Mouse (Mus musculus) forebrain, embryonic 10.5 days (tissue): ENCODE measurements around the gene Afg1l. TPM values are rescaled to one million over a fixed set of nuclear protein-coding genes. Genes with fewer than 3 reads are reported as not detected.

ENCODE experiments used
- DNase-seq: peaks from one replicate; pipeline ENCODE4 v3.0.0-alpha.2; 2017; ENCODE audit warnings: low spot score; ENCODE audit errors: extremely low spot score
- H3K27ac ChIP-seq: fragments of 300-500 bp; sonication (generic); 2 replicates; pipeline ENCODE4 v1.5.1; 2016; ENCODE audit warnings: mild to moderate bottlenecking
- H3K27me3 ChIP-seq: fragments of 300-500 bp; sonication (generic); 2 replicates; pipeline ENCODE4 v1.6.1; 2016; ENCODE audit warnings: mild to moderate bottlenecking; ENCODE audit not compliant: poor library complexity, severe bottlenecking
- H3K36me3 ChIP-seq: fragments of 300-500 bp; sonication (generic); replicated peaks from 2 replicates; pipeline ENCODE4 v1.6.1; 2016; ENCODE audit warnings: mild to moderate bottlenecking, moderate library complexity
- H3K4me1 ChIP-seq: fragments of 300-500 bp; sonication (generic); 2 replicates; pipeline ENCODE4 v1.6.1; 2016
- H3K4me3 ChIP-seq: fragments of 300-500 bp; sonication (generic); 2 replicates; pipeline ENCODE4 v1.5.1; 2016; ENCODE audit warnings: mild to moderate bottlenecking, moderate library complexity
- H3K9me3 ChIP-seq: fragments of 300-500 bp; sonication (generic); 2 replicates; pipeline ENCODE4 v1.6.1; 2016; ENCODE audit warnings: mild to moderate bottlenecking, moderate library complexity
- WGBS: fragments of 180-500 bp; shearing (Covaris S2); methylation state at CpG from one replicate; pipeline ENCODE4 v1.1.7; 2016; 5-methylcytosine and 5-hydroxymethylcytosine counted together
- polyA plus RNA-seq: library from polyadenylated mRNA; unstranded; fragments of >200 nt; fragmentation: Nextera tagmentation; extraction: Ambion mirVana; gene quantifications from 2 replicates; pipeline ENCODE4 v1.2.1, GENCODE M21; 2016

Gene Afg1l
- polyA plus RNA-seq, 1 experiment from 2014 or later, result 3.6 TPM

GRCm38 (mm10) chr10:42457557-42458191 lies 20.7 kb downstream of the Afg1l start:
- no peak for DNase-seq
- WGBS, result 83% methylated on average over 9 of the region's 9 CpGs
- Histone ChIP-seq H3K4me1 (no peaks in the 10 kb centered on the region), H3K4me3 (no peak overlapping the region), H3K36me3 (peaks cover 17% of the 10 kb centered on the region), H3K27me3 (no peaks in the 10 kb centered on the region), H3K9me3 (peaks cover 10% of the 10 kb centered on the region; the same call in 1 of the 2 replicates), H3K27ac (peak overlapping the region; percentile 76)

GRCm38 (mm10) chr10:42455981-42456380 lies 22.4 kb downstream of the Afg1l start:
- Histone ChIP-seq H3K4me3 (no peak overlapping the region), H3K36me3 (peaks cover 17% of the 10 kb centered on the region), H3K9me3 (peaks cover 10% of the 10 kb centered on the region; the same call in 1 of the 2 replicates), H3K4me1 (no peaks in the 10 kb centered on the region), H3K27ac (no peak overlapping the region), H3K27me3 (no peaks in the 10 kb centered on the region)
- 84% methylated on average over 5 of the region's 5 CpGs for WGBS
- DNase-seq, result no peak

GRCm38 (mm10) chr10:42454690-42455089 lies 23.7 kb downstream of the Afg1l start:
- WGBS, result 89% methylated on average over 6 of the region's 6 CpGs
- Histone ChIP-seq H3K4me3 (no peak overlapping the region), H3K36me3 (peaks cover 15% of the 10 kb centered on the region), H3K4me1 (peaks cover 1% of the 10 kb centered on the region; the same call in 1 of the 2 replicates), H3K9me3 (peaks cover 10% of the 10 kb centered on the region; the same call in 1 of the 2 replicates), H3K27ac (no peak overlapping the region), H3K27me3 (no peaks in the 10 kb centered on the region)
- DNase-seq, result no peak

GRCm38 (mm10) chr10:42454266-42454665 lies 24.1 kb downstream of the Afg1l start:
- H3K9me3 ChIP-seq, result peaks cover 9% of the 10 kb centered on the region; the same call in 1 of the 2 replicates
- no peak overlapping the region for H3K4me3 ChIP-seq
- no peak overlapping the region for H3K27ac ChIP-seq
- DNase-seq, result no peak
- 92% methylated on average over 11 of the region's 11 CpGs for WGBS
- H3K36me3 ChIP-seq, result peaks cover 12% of the 10 kb centered on the region
- peaks cover 6% of the 10 kb centered on the region for H3K4me1 ChIP-seq
- H3K27me3 ChIP-seq, result no peaks in the 10 kb centered on the region

- WGBS, result 79% methylated on average over 3 of the region's 4 CpGs
- H3K9me3 ChIP-seq, result peaks cover 6% of the 10 kb centered on the region; the same call in 1 of the 2 replicates
- no peak overlapping the region for H3K4me3 ChIP-seq
- H3K27me3 ChIP-seq, result no peaks in the 10 kb centered on the region
- H3K36me3 ChIP-seq, result peaks cover 12% of the 10 kb centered on the region
- no peak overlapping the region for H3K27ac ChIP-seq
- no peak for DNase-seq
- H3K4me1 ChIP-seq, result peaks cover 20% of the 10 kb centered on the region
These were observed 28.7 kb downstream of the Afg1l start for GRCm38 (mm10) chr10:42449672-42450071.

- Histone ChIP-seq H3K4me1 (peaks cover 20% of the 10 kb centered on the region), H3K9me3 (peaks cover 4% of the 10 kb centered on the region; the same call in 1 of the 2 replicates), H3K27me3 (no peaks in the 10 kb centered on the region), H3K27ac (0 out of 2 replicates have a peak overlapping the region, but pooled peaks have one; percentile 25), H3K36me3 (peaks cover 6% of the 10 kb centered on the region), H3K4me3 (no peak overlapping the region)
- DNase-seq, result no peak
- WGBS, result 49% methylated on average over 7 of the region's 7 CpGs
These were observed 30.0 kb downstream of the Afg1l start for GRCm38 (mm10) chr10:42448371-42448770.

GRCm38 (mm10) chr10:42446145-42446544 lies 32.2 kb downstream of the Afg1l start:
- Histone ChIP-seq H3K36me3 (no peaks in the 10 kb centered on the region), H3K4me3 (no peak overlapping the region), H3K27me3 (no peaks in the 10 kb centered on the region), H3K4me1 (peaks cover 20% of the 10 kb centered on the region), H3K27ac (no peak overlapping the region), H3K9me3 (no peaks in the 10 kb centered on the region)
- DNase-seq, result no peak
- WGBS, result 73% methylated on average over 9 of the region's 9 CpGs

GRCm38 (mm10) chr10:42436842-42437805 lies 41.2 kb downstream of the Afg1l start:
- 79% methylated on average over 5 of the region's 5 CpGs for WGBS
- H3K36me3 ChIP-seq, result no peaks in the 10 kb centered on the region
- H3K27me3 ChIP-seq, result no peaks in the 10 kb centered on the region
- H3K9me3 ChIP-seq, result peaks cover 5% of the 10 kb centered on the region; the same call in 1 of the 2 replicates
- no peak for DNase-seq
- no peak overlapping the region for H3K4me3 ChIP-seq
- H3K27ac ChIP-seq, result no peak overlapping the region
- H3K4me1 ChIP-seq, result 0 out of 2 replicates have a peak, but pooled peaks cover 3% of the 10 kb centered on the region

- no peak overlapping the region for H3K4me3 ChIP-seq
- WGBS, result 56% methylated on average over 10 of the region's 10 CpGs
- no peaks in the 10 kb centered on the region for H3K9me3 ChIP-seq
- no peak for DNase-seq
- no peak overlapping the region for H3K27ac ChIP-seq
- no peaks in the 10 kb centered on the region for H3K27me3 ChIP-seq
- peaks cover 32% of the 10 kb centered on the region for H3K4me1 ChIP-seq
- H3K36me3 ChIP-seq, result no peaks in the 10 kb centered on the region
These were observed 60.7 kb downstream of the Afg1l start for GRCm38 (mm10) chr10:42417530-42418174.

- WGBS, result 62% methylated on average over 4 of the region's 4 CpGs
- DNase-seq, result no peak
- H3K9me3 ChIP-seq, result no peaks in the 10 kb centered on the region
These were observed 62.4 kb downstream of the Afg1l start for GRCm38 (mm10) chr10:42415821-42416470.

GRCm38 (mm10) chr10:42410748-42411537 lies 67.4 kb downstream of the Afg1l start:
- 82% methylated on average over 6 of the region's 6 CpGs for WGBS
- H3K4me3 ChIP-seq, result no peak overlapping the region
- DNase-seq, result no peak

More at GRCm38 (mm10) chr10:42415821-42416470, 62.4 kb downstream of the Afg1l start:
- H3K4me1 ChIP-seq, result peaks cover 32% of the 10 kb centered on the region
- H3K4me3 ChIP-seq, result no peak overlapping the region
- H3K27ac ChIP-seq, result no peak overlapping the region
- H3K36me3 ChIP-seq, result no peaks in the 10 kb centered on the region
- H3K27me3 ChIP-seq, result no peaks in the 10 kb centered on the region

More at GRCm38 (mm10) chr10:42410748-42411537, 67.4 kb downstream of the Afg1l start:
- Histone ChIP-seq H3K27ac (no peak overlapping the region), H3K9me3 (no peaks in the 10 kb centered on the region), H3K27me3 (no peaks in the 10 kb centered on the region), H3K36me3 (no peaks in the 10 kb centered on the region), H3K4me1 (peaks cover 7% of the 10 kb centered on the region)
